Comparison of ENCODE assay signal across 8 mouse cellular contexts in genomic region chr7:38181366-38181765, GRCm38 (mm10).
"Had no signal": no experiment of that assay in that cellular context is flagged by ENCODE, and none has a peak within 500 bp of the region (broad histone marks: within the 10 kb centered on the region; RNA-seq: fewer than 3 reads in every experiment).

No protein-coding gene starts in this region.

- ATAC-seq: liver, embryonic 12.5 days; midbrain, embryonic 15.5 days had no signal

- DNase-seq: kidney, adult 11 months; kidney, adult 9 months; kidney, postnatal 4 days; lung, embryonic 14.5 days; right cerebral cortex, postnatal 14 days; thymus, postnatal 4 days had no signal
